In genomic region chr2:33177443-33178242, GRCm38 (mm10) we compare ENCODE assay signal across 9 mouse cellular contexts. TPM values are rescaled to one million over a fixed set of nuclear protein-coding genes. Genes with fewer than 3 reads are reported as not detected.
DNase-seq lines count a peak whose midpoint lies in the region; ATAC-seq lines count a peak whose summit lies in the region.
"Had no signal": no experiment of that assay in that cellular context is flagged by ENCODE, and none has a peak within 500 bp of the region (broad histone marks: within the 10 kb centered on the region; RNA-seq: fewer than 3 reads in every experiment).

No protein-coding gene starts in this region.

- no peak overlapping the region for H3K9ac ChIP-seq in hindbrain, embryonic 12.5 days
- H3K9ac ChIP-seq in hindbrain, embryonic 13.5 days = no peak overlapping the region
- H3K9ac ChIP-seq in liver, embryonic 15.5 days = no peak overlapping the region

- peaks cover 34% of the 10 kb centered on the region for H3K4me1 ChIP-seq in hindbrain, embryonic 12.5 days
- H3K4me1 ChIP-seq in hindbrain, embryonic 13.5 days (replicated peaks) = peaks cover 47% of the 10 kb centered on the region
- peaks cover 12% of the 10 kb centered on the region for H3K4me1 ChIP-seq in liver, embryonic 15.5 days (replicated peaks)

- ATAC-seq in hindbrain, embryonic 12.5 days (ENCODE audit: low FRiP score) = no peak
- ATAC-seq in hindbrain, embryonic 13.5 days (ENCODE audit: low FRiP score) = no peak
- ATAC-seq in liver, embryonic 15.5 days (ENCODE audit: insufficient read depth) = peak; percentile 18; the same call in 1 of the 2 replicates
- no peak for ATAC-seq in inflammation-experienced regulatory T-cells, adult 6 months
- ATAC-seq in erythroblast, adult 5-6 weeks (replicated peaks; ENCODE audit: low FRiP score, poor library complexity, severe bottlenecking) = no peak

- no peak overlapping the region for H3K4me3 ChIP-seq in hindbrain, embryonic 12.5 days
- no peak overlapping the region for H3K4me3 ChIP-seq in hindbrain, embryonic 13.5 days
- no peak overlapping the region for H3K4me3 ChIP-seq in liver, embryonic 15.5 days (replicated peaks)

- peaks cover 14% of the 10 kb centered on the region for H3K36me3 ChIP-seq in hindbrain, embryonic 12.5 days
- H3K36me3 ChIP-seq in hindbrain, embryonic 13.5 days = peaks cover 16% of the 10 kb centered on the region
- no peaks in the 10 kb centered on the region for H3K36me3 ChIP-seq in liver, embryonic 15.5 days (replicated peaks)

- H3K27me3 ChIP-seq in hindbrain, embryonic 12.5 days = no peaks in the 10 kb centered on the region
- H3K27me3 ChIP-seq in hindbrain, embryonic 13.5 days = no peaks in the 10 kb centered on the region
- H3K27me3 ChIP-seq in liver, embryonic 15.5 days = no peaks in the 10 kb centered on the region

- H3K4me2 ChIP-seq in hindbrain, embryonic 12.5 days (replicated peaks) = no peak overlapping the region
- H3K4me2 ChIP-seq in hindbrain, embryonic 13.5 days = no peak overlapping the region
- no peak overlapping the region for H3K4me2 ChIP-seq in liver, embryonic 15.5 days

- peak; percentile 79 for DNase-seq in brain, adult 2 months (ENCODE audit: low read depth, low spot score)
- peak; percentile 76 to 77 for DNase-seq in heart, postnatal 10 days
- no peak for DNase-seq in left cerebral cortex, postnatal 36 days (ENCODE audit: low spot score in 2 of 2)
- DNase-seq: thymus, postnatal 36 days had no signal

- 0 out of 2 replicates have a peak overlapping the region, but pooled peaks have one; percentile 12 for H3K27ac ChIP-seq in hindbrain, embryonic 12.5 days
- H3K27ac ChIP-seq in hindbrain, embryonic 13.5 days = no peak overlapping the region
- H3K27ac ChIP-seq in liver, embryonic 15.5 days (replicated peaks) = no peak overlapping the region

- WGBS in hindbrain, embryonic 12.5 days = 87% methylated on average over 12 of the region's 12 CpGs
- 84% methylated on average over 12 of the region's 12 CpGs for WGBS in hindbrain, embryonic 13.5 days
- WGBS in liver, embryonic 15.5 days (ENCODE audit: insufficient replicate concordance) = 64% methylated on average over 12 of the region's 12 CpGs

- no peaks in the 10 kb centered on the region for H3K9me3 ChIP-seq in hindbrain, embryonic 12.5 days (replicated peaks)
- H3K9me3 ChIP-seq in hindbrain, embryonic 13.5 days = no peaks in the 10 kb centered on the region
- H3K9me3 ChIP-seq in liver, embryonic 15.5 days (replicated peaks) = no peaks in the 10 kb centered on the region

- intact Hi-C loops in heart, postnatal 10 days (cut with DNase I) = loop anchor here (5.0 kb wide), 1 partner anchor 40 kb away; the partner anchor contains the start of gene Angptl2
- intact Hi-C loops in left cerebral cortex, postnatal 36 days (cut with DNase I) = no loop called here

RNA-seq across cellular contexts. Expression of gene Angptl2, which starts 38.2 kb away (rescaled TPM):
- 32.8 and 35.4 TPM in 2 replicates for polyA plus RNA-seq in hindbrain, embryonic 12.5 days (2016; fragmentation: Nextera tagmentation; extraction: Ambion mirVana)
- polyA plus RNA-seq in hindbrain, embryonic 13.5 days (2015; fragmentation: Nextera tagmentation; extraction: Ambion mirVana) = 16.9 and 17.9 TPM in 2 replicates
- total RNA-seq in heart, postnatal 10 days (2021) = 100 to 1,000 TPM; 135 to 141 TPM
- 3.3 and 4.1 TPM in 2 replicates for polyA plus RNA-seq in liver, embryonic 15.5 days (2015; fragmentation: Nextera tagmentation; extraction: Ambion mirVana)
- 10 to 100 TPM; 17.1 to 19.5 (median 19.3) TPM for polyA plus RNA-seq in inflammation-experienced regulatory T-cells, adult 6 months (2017; shearing (Covaris generic))
- 1.0 TPM in 1 of 2 replicates, not detected in the other for total RNA-seq in erythroblast, adult 5-6 weeks (2015; ENCODE audit: low replicate concordance)
- 0.70 TPM in 1 of 2 replicates, not detected in the other for total RNA-seq in erythroblast, adult 5-6 weeks (2017; ENCODE audit: low replicate concordance)
- total RNA-seq in left cerebral cortex, postnatal 36 days (2021) = 1 to 10 TPM; 1.5 to 2.2 TPM

RNA-seq across cellular contexts. Expression of gene Garnl3, which starts 46.2 kb away (rescaled TPM):
- polyA plus RNA-seq in hindbrain, embryonic 12.5 days (2016; fragmentation: Nextera tagmentation; extraction: Ambion mirVana) = 20.6 and 24.2 TPM in 2 replicates
- 36.6 and 39.4 TPM in 2 replicates for polyA plus RNA-seq in hindbrain, embryonic 13.5 days (2015; fragmentation: Nextera tagmentation; extraction: Ambion mirVana)
- total RNA-seq in heart, postnatal 10 days (2021) = 1 to 10 TPM; 9.2 to 9.9 TPM
- polyA plus RNA-seq in liver, embryonic 15.5 days (2015; fragmentation: Nextera tagmentation; extraction: Ambion mirVana) = 0.86 and 0.89 TPM in 2 replicates
- polyA plus RNA-seq in inflammation-experienced regulatory T-cells, adult 6 months (2017; shearing (Covaris generic)) = under 1 TPM in 2 of 3 experiments, not detected in 1; 0.18 to 0.44 TPM
- total RNA-seq in erythroblast, adult 5-6 weeks (2015; ENCODE audit: low replicate concordance) = not detected in 2 replicates
- not detected in 2 replicates for total RNA-seq in erythroblast, adult 5-6 weeks (2017; ENCODE audit: low replicate concordance)
- 100 to 1,000 TPM; 104 to 129 TPM for total RNA-seq in left cerebral cortex, postnatal 36 days (2021)

Comparison
In these comparisons a context has a peak if more than half of its experiments do, and no peak if none do; other contexts are left out.
1. DNase-seq: peak in brain, adult 2 months (single experiment) and heart, postnatal 10 days (2 of 2); none in left cerebral cortex, postnatal 36 days (0 of 2).
2. RNA of gene Garnl3, which starts 46.2 kb away (polyA plus RNA-seq): 36.6 to 39.4 TPM in hindbrain, embryonic 13.5 days and 20.6 to 24.2 TPM in hindbrain, embryonic 12.5 days; 0.86 to 0.89 TPM in liver, embryonic 15.5 days and 0.18 to 0.44 TPM in inflammation-experienced regulatory T-cells, adult 6 months; every median in the first group is over 10 times any median in the second.